Mouse (Mus musculus) heart, postnatal 0 days (tissue): ENCODE measurements around the gene Tsks. TPM values are rescaled to one million over a fixed set of nuclear protein-coding genes. Genes with fewer than 3 reads are reported as not detected.

Source experiments
- ATAC-seq: fragments of 200-750 bp; cut with Nextera tagmentation; 2 replicates; pipeline ENCODE4 v1.8.0; 2017; ENCODE audit warnings: low read depth, moderate number of reproducible peaks, moderate library complexity; ENCODE audit not compliant: insufficient read depth
- DNase-seq: peaks from one replicate; pipeline ENCODE4 v3.0.0-alpha.2; 2016; ENCODE audit warnings: low spot score
- H3K27ac ChIP-seq: fragments of 300-500 bp; sonication (generic); 2 replicates; pipeline ENCODE4 v1.5.1; 2014; ENCODE audit warnings: low read depth, mild to moderate bottlenecking
- H3K27me3 ChIP-seq: fragments of 300-500 bp; sonication (generic); 2 replicates; pipeline ENCODE4 v1.6.1; 2014; ENCODE audit warnings: low read length, mixed read lengths; ENCODE audit not compliant: control insufficient read depth, insufficient read depth
- H3K36me3 ChIP-seq: fragments of 300-500 bp; sonication (generic); replicated peaks from 2 replicates; pipeline ENCODE4 v1.6.1; 2014; ENCODE audit warnings: low read length, mixed read lengths; ENCODE audit not compliant: control insufficient read depth, insufficient read depth
- H3K4me1 ChIP-seq: fragments of 300-500 bp; sonication (generic); 2 replicates; pipeline ENCODE4 v1.6.1; 2014; ENCODE audit warnings: antibody characterized with exemption; ENCODE audit not compliant: control insufficient read depth, insufficient read depth
- H3K4me2 ChIP-seq: fragments of 300-500 bp; sonication (generic); 2 replicates; pipeline ENCODE4 v1.6.1; 2014; ENCODE audit warnings: low read depth, mild to moderate bottlenecking, low read length, moderate library complexity
- H3K4me3 ChIP-seq: fragments of 300-500 bp; sonication (generic); 2 replicates; pipeline ENCODE4 v1.5.1; 2014; ENCODE audit warnings: low read depth, low read length
- H3K9ac ChIP-seq: fragments of 300-500 bp; sonication (generic); replicated peaks from 2 replicates; pipeline ENCODE4 v1.6.1; 2014; ENCODE audit warnings: low read depth, low read length, mixed read lengths
- H3K9me3 ChIP-seq: fragments of 300-500 bp; sonication (generic); replicated peaks from 2 replicates; pipeline ENCODE4 v1.6.1; 2016; ENCODE audit warnings: low read length; ENCODE audit not compliant: control insufficient read depth
- CTCF ChIP-seq: IDR thresholded peaks from 2 replicates; pipeline ENCODE4 v1.5.1; 2016; ENCODE audit warnings: antibody characterized with exemption, control low read depth, low read depth
- EP300 ChIP-seq: IDR thresholded peaks from 2 replicates; pipeline ENCODE4 v1.6.1; 2016; ENCODE audit warnings: antibody characterized with exemption, low read depth
- WGBS: fragments of 180-500 bp; shearing (Covaris S2); extraction: QIAGEN DNeasy Blood & Tissue Kit; methylation state at CpG from one replicate; pipeline ENCODE4 v1.1.7; 2014; 5-methylcytosine and 5-hydroxymethylcytosine counted together
- polyA plus RNA-seq: library from polyadenylated mRNA; unstranded; fragments of >200 nt; fragmentation: Nextera tagmentation; extraction: Ambion mirVana; gene quantifications from 2 replicates; pipeline ENCODE4 v1.2.1, GENCODE M21; 2015
- total RNA-seq: library from RNA; depleted of rRNA; stranded (reverse); fragments of >200 nt; gene quantifications from 2 replicates; pipeline ENCODE4 v1.2.3, GENCODE M21; 2014; ENCODE audit warnings: low replicate concordance

Tsks gene
- total and polyA plus RNA-seq, 2 experiments from 2014 or later: 0.27 TPM; not detected in 1

GRCm38 (mm10) chr7:44951960-44952359, 9.0 kb downstream of the Tsks start:
- peak overlapping the region; percentile 51; the same call in 1 of the 2 replicates for H3K27ac ChIP-seq
- H3K4me2 ChIP-seq: peak overlapping the region; percentile 79

GRCm38 (mm10) chr7:44952611-44953306, 9.8 kb downstream of the Tsks start:
- H3K9ac ChIP-seq: peak overlapping the region; percentile 43
- H3K27me3 ChIP-seq: peaks cover 22% of the 10 kb centered on the region
- no peaks in the 10 kb centered on the region for H3K9me3 ChIP-seq
- peaks cover 10% of the 10 kb centered on the region; the same call in 1 of the 2 replicates for H3K4me1 ChIP-seq
- WGBS: 7% methylated on average over 24 of the region's 24 CpGs
- DNase-seq (peak; percentile 96), ATAC-seq (peak; percentile 88)
- peak overlapping the region; percentile 79 for H3K4me2 ChIP-seq
- peak overlapping the region; percentile 51; the same call in 1 of the 2 replicates for H3K27ac ChIP-seq
- TF ChIP-seq CTCF (no peak), EP300 (no peak)
- peak overlapping the region; percentile 50 for H3K4me3 ChIP-seq
- no peaks in the 10 kb centered on the region for H3K36me3 ChIP-seq

More at GRCm38 (mm10) chr7:44951960-44952359, 9.0 kb downstream of the Tsks start:
- DNase-seq (peak; percentile 51), ATAC-seq (peak; percentile 65)
- Histone ChIP-seq H3K9ac (peak overlapping the region; percentile 43; the same call in 1 of the 2 replicates), H3K4me1 (peaks cover 10% of the 10 kb centered on the region; the same call in 1 of the 2 replicates), H3K4me3 (peak overlapping the region; percentile 50), H3K9me3 (no peaks in the 10 kb centered on the region), H3K36me3 (no peaks in the 10 kb centered on the region), H3K27me3 (peaks cover 22% of the 10 kb centered on the region)
- TF ChIP-seq CTCF (no peak), EP300 (no peak)
- WGBS: 1% methylated on average over 10 of the region's 10 CpGs

GRCm38 (mm10) chr7:44953561-44953960, 10.6 kb downstream of the Tsks start:
- WGBS: 60% methylated on average over 14 of the region's 14 CpGs
- Histone ChIP-seq H3K27me3 (peaks cover 19% of the 10 kb centered on the region), H3K4me2 (no peak overlapping the region), H3K27ac (no peak overlapping the region), H3K4me3 (no peak overlapping the region), H3K36me3 (no peaks in the 10 kb centered on the region), H3K9me3 (no peaks in the 10 kb centered on the region), H3K9ac (no peak overlapping the region), H3K4me1 (peaks cover 10% of the 10 kb centered on the region; the same call in 1 of the 2 replicates)
- DNase-seq (no peak), ATAC-seq (no peak)
- TF ChIP-seq EP300: no peak
- no peak for TF ChIP-seq CTCF

- H3K27ac ChIP-seq: no peak overlapping the region
- H3K9me3 ChIP-seq: no peaks in the 10 kb centered on the region
- H3K4me1 ChIP-seq: peaks cover 10% of the 10 kb centered on the region; the same call in 1 of the 2 replicates
- WGBS: 75% methylated on average over 12 of the region's 12 CpGs
- TF ChIP-seq CTCF (no peak), EP300 (no peak)
- H3K9ac ChIP-seq: no peak overlapping the region
- H3K4me3 ChIP-seq: no peak overlapping the region
- DNase-seq (no peak), ATAC-seq (no peak)
- H3K27me3 ChIP-seq: peaks cover 19% of the 10 kb centered on the region
- no peaks in the 10 kb centered on the region for H3K36me3 ChIP-seq
- no peak overlapping the region for H3K4me2 ChIP-seq
Observed at GRCm38 (mm10) chr7:44954091-44954885, 11.3 kb downstream of the Tsks start.

GRCm38 (mm10) chr7:44955628-44956027, 12.6 kb downstream of the Tsks start:
- H3K27ac ChIP-seq: no peak overlapping the region
- H3K9me3 ChIP-seq: no peaks in the 10 kb centered on the region
- peaks cover 10% of the 10 kb centered on the region; the same call in 1 of the 2 replicates for H3K4me1 ChIP-seq
- H3K27me3 ChIP-seq: peaks cover 13% of the 10 kb centered on the region
- H3K4me3 ChIP-seq: no peak overlapping the region
- 44% methylated on average over 5 of the region's 5 CpGs for WGBS
- TF ChIP-seq EP300: no peak
- TF ChIP-seq CTCF: peak; percentile 55
- no peaks in the 10 kb centered on the region for H3K36me3 ChIP-seq
- peak; percentile 30 for DNase-seq
- no peak overlapping the region for H3K4me2 ChIP-seq
- ATAC-seq: no peak
- H3K9ac ChIP-seq: no peak overlapping the region
